Mouse (Mus musculus): ENCODE results near the gene Epb41l4b. TPM values are rescaled to one million over a fixed set of nuclear protein-coding genes. Genes with fewer than 3 reads are reported as not detected.
A peak's percentile ranks its signal among the peaks of the same experiment; 100 is the strongest.

Epb41l4b gene
- polyA plus RNA-seq, 1 experiment from 2014 or later = 3.1 TPM

DNA sequence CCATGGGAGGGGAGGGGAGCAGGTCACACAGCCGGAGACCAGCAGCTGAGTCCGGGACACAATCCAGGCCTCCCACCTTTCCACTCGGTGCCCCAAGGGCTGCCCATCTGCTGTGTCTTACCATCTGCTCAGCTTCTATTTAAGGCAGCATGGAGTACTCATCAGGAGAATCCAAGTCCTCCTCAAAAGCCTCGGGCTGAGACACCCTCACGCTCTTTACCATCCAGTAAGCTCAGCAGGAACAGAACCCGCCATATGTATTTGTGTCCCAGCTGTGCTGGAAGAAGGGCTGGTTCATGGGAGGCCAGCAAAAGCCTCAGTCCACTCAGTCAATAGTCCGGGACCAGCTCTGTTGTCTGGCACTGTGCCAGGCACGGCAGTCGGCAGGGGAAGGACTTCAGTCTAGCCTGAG, 97.1 kb downstream of the Epb41l4b start:
- H3K9me3 ChIP-seq (replicated peaks; ENCODE audit: control insufficient read depth, low read length, poor library complexity, severe bottlenecking) = no peaks in the 10 kb centered on the region
- H3K4me3 ChIP-seq (ENCODE audit: low read depth, low read length) = no peak overlapping the region
- H3K4me1 ChIP-seq (ENCODE audit: control insufficient read depth, insufficient read depth, low read length) = no peaks in the 10 kb centered on the region
- 0 out of 2 replicates have a peak, but pooled peaks have one; percentile 36 for ATAC-seq
- H3K27me3 ChIP-seq (ENCODE audit: control insufficient read depth, insufficient read depth, low read depth, low read length) = no peaks in the 10 kb centered on the region
- H3K36me3 ChIP-seq (ENCODE audit: control insufficient read depth, insufficient read depth, low read length) = no peaks in the 10 kb centered on the region
- H3K9ac ChIP-seq (ENCODE audit: low read depth, low read length) = no peak overlapping the region
- H3K27ac ChIP-seq (ENCODE audit: low read length) = no peak overlapping the region
- 52% methylated on average over 9 of the region's 9 CpGs for WGBS
- H3K4me2 ChIP-seq (ENCODE audit: low read length) = no peak overlapping the region

DNA sequence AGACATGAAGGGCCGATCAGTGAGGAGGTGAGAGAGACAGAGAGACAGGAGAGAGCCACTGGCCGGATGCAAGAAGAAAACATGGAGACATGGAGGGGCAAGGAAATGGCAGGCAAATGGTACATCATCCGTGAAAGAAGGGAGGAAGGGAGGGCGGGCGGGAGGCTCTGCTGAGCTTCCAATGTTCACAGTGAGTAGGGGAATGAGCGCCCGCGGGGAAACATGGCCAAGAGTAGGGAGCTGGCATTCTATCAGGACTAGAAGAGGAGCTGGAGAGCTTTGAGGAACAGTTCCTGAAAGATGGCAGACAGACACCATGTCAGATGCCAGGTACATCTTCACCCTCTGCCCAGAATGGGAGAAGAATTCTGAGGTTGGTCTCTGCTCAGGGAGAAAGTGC, 99.6 kb downstream of the Epb41l4b start:
- 94% methylated on average over 8 of the region's 8 CpGs for WGBS
- Histone ChIP-seq H3K4me2 (ENCODE audit: low read length) (no peak overlapping the region), H3K27me3 (ENCODE audit: control insufficient read depth, insufficient read depth, low read depth, low read length) (no peaks in the 10 kb centered on the region)

DNA sequence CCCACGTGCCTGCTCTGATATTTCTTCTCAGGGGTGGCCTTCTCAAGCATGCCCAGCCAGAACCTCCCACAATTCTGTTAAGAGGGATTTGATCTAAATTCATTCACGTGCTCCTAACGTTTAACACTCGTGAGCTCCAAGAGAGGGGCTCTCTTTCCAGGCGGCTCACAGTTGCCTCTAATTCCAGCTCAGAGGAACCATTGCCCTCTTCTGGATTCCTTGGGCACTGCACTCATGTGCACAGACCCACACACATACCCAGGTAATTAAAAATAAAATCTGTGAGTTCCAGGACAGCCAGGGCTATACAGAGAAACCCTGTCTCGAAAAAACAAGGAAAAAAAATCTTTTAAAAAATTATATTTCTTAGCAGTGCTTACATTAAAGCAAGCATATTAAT, 101.6 kb downstream of the Epb41l4b start:
- Histone ChIP-seq H3K9ac (ENCODE audit: low read depth, low read length) (no peak overlapping the region), H3K9me3 (replicated peaks; ENCODE audit: control insufficient read depth, low read length, poor library complexity, severe bottlenecking) (no peaks in the 10 kb centered on the region), H3K27ac (ENCODE audit: low read length) (no peak overlapping the region), H3K36me3 (ENCODE audit: control insufficient read depth, insufficient read depth, low read length) (no peaks in the 10 kb centered on the region), H3K27me3 (ENCODE audit: control insufficient read depth, insufficient read depth, low read depth, low read length) (no peaks in the 10 kb centered on the region), H3K4me3 (ENCODE audit: low read depth, low read length) (no peak overlapping the region), H3K4me2 (ENCODE audit: low read length) (no peak overlapping the region), H3K4me1 (ENCODE audit: control insufficient read depth, insufficient read depth, low read length) (peaks cover 11% of the 10 kb centered on the region)
- 95% methylated on average over 6 of the region's 6 CpGs for WGBS
- ATAC-seq = no peak

More for the DNA sequence above, 99.6 kb downstream of the Epb41l4b start:
- Histone ChIP-seq H3K27ac (ENCODE audit: low read length) (no peak overlapping the region), H3K4me1 (ENCODE audit: control insufficient read depth, insufficient read depth, low read length) (peaks cover 11% of the 10 kb centered on the region), H3K4me3 (ENCODE audit: low read depth, low read length) (no peak overlapping the region), H3K9ac (ENCODE audit: low read depth, low read length) (no peak overlapping the region), H3K36me3 (ENCODE audit: control insufficient read depth, insufficient read depth, low read length) (no peaks in the 10 kb centered on the region), H3K9me3 (replicated peaks; ENCODE audit: control insufficient read depth, low read length, poor library complexity, severe bottlenecking) (no peaks in the 10 kb centered on the region)
- ATAC-seq = no peak

DNA sequence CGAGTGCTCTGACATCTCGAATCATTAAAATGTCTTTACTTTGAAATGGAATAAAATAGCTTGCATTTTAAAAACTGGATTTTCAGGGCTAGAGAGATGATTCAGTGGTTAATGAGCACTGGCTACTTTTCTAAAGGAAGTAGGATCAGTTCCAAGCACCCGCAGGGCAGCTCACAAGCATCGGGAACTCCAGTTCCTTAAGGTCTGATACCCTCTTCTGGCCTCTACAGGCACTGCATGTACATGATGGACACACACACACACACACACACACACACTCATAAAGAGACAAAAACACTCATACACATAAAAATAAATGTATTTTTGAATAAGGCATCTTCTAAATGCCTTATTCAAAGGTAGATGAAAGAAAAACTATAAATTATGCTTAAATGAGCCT, 102.0 kb downstream of the Epb41l4b start:
- H3K36me3 ChIP-seq (ENCODE audit: control insufficient read depth, insufficient read depth, low read length) = no peaks in the 10 kb centered on the region
- ATAC-seq = no peak
- no peaks in the 10 kb centered on the region for H3K9me3 ChIP-seq (replicated peaks; ENCODE audit: control insufficient read depth, low read length, poor library complexity, severe bottlenecking)
- H3K27ac ChIP-seq (ENCODE audit: low read length) = no peak overlapping the region
- no peak overlapping the region for H3K4me2 ChIP-seq (ENCODE audit: low read length)
- H3K27me3 ChIP-seq (ENCODE audit: control insufficient read depth, insufficient read depth, low read depth, low read length) = no peaks in the 10 kb centered on the region
- no peak overlapping the region for H3K4me3 ChIP-seq (ENCODE audit: low read depth, low read length)
- no peak overlapping the region for H3K9ac ChIP-seq (ENCODE audit: low read depth, low read length)
- WGBS = 88% methylated on average over 4 of the region's 4 CpGs
- peaks cover 11% of the 10 kb centered on the region for H3K4me1 ChIP-seq (ENCODE audit: control insufficient read depth, insufficient read depth, low read length)

DNA sequence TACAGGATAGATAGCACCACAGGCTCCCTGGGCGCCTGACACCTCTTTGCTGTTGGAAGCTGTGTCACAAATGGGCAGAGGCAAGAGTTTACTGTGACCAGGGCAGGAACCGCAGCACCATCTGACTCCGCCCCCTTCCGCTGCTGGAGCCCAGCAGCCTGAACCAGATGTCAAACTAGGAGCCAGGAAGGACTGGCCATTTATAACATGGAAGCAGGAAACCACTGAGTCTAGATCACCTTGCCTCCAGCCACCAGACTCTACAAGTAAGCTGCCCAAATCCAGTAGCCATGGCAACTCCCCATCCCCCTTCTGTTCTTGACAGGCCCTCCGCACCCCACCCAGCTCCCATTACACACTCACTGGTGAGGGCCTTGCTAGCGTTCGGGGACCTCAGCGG, 102.8 kb downstream of the Epb41l4b start:
- WGBS = 75% methylated on average over 8 of the region's 8 CpGs

DNA sequence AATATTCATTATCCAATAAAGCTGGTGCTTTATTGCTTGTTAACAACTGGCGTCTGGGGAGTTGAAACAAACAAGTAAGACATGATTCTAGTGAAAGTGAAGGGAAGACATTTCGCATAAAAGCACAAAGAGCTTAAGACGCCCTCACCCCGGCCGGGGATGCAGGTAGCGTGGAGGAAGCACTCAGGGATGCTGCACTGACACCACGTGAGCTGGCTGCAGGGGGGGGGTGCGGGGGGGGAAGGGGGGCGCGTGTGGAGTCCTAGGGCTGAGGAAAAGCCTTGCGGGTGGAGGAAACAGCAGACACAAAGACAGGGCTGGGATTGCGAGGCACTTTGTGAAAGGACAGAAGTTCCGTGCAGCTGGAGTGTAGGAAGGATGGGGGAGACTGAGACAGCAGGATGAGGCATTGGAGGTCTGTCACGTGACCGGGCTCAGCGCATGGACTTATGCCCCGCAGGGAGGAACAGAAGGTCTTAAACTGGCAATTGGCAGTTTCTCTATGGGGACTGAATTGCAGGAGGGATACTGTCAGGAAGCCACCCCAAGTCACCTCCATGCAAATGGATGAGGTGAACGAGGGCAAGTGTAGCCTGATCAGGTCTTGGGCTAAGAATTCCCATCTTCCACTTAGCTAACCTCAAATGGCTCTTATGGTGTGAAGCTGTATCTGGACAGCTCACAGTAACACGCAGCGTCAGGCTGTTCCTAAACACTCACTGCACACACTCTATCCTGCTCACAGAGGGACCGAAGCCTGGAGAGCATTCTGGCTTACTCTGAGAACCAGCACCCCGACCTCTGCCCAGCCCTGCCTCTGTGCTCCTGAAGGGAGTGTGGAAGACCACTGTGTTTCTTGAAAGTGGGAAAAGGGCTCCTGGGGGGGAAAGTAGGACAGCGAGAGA, 103.9 kb downstream of the Epb41l4b start:
- peaks cover 11% of the 10 kb centered on the region for H3K4me1 ChIP-seq (ENCODE audit: control insufficient read depth, insufficient read depth, low read length)
- H3K9ac ChIP-seq (ENCODE audit: low read depth, low read length) = peak overlapping the region; percentile 47
- no peaks in the 10 kb centered on the region for H3K36me3 ChIP-seq (ENCODE audit: control insufficient read depth, insufficient read depth, low read length)
- 8% methylated on average over 23 of the region's 23 CpGs for WGBS
- peak overlapping the region; percentile 66 for H3K4me2 ChIP-seq (ENCODE audit: low read length)
- peak overlapping the region; percentile 27 for H3K4me3 ChIP-seq (ENCODE audit: low read depth, low read length)
- no peaks in the 10 kb centered on the region for H3K9me3 ChIP-seq (replicated peaks; ENCODE audit: control insufficient read depth, low read length, poor library complexity, severe bottlenecking)
- H3K27me3 ChIP-seq (ENCODE audit: control insufficient read depth, insufficient read depth, low read depth, low read length) = no peaks in the 10 kb centered on the region
- ATAC-seq = peak; percentile 81
- peak overlapping the region; percentile 68 for H3K27ac ChIP-seq (ENCODE audit: low read length)

More for the DNA sequence above, 102.8 kb downstream of the Epb41l4b start:
- Histone ChIP-seq H3K9me3 (replicated peaks; ENCODE audit: control insufficient read depth, low read length, poor library complexity, severe bottlenecking) (no peaks in the 10 kb centered on the region), H3K4me3 (ENCODE audit: low read depth, low read length) (no peak overlapping the region), H3K36me3 (ENCODE audit: control insufficient read depth, insufficient read depth, low read length) (no peaks in the 10 kb centered on the region), H3K9ac (ENCODE audit: low read depth, low read length) (no peak overlapping the region), H3K27ac (ENCODE audit: low read length) (no peak overlapping the region), H3K4me1 (ENCODE audit: control insufficient read depth, insufficient read depth, low read length) (peaks cover 11% of the 10 kb centered on the region), H3K4me2 (ENCODE audit: low read length) (no peak overlapping the region), H3K27me3 (ENCODE audit: control insufficient read depth, insufficient read depth, low read depth, low read length) (no peaks in the 10 kb centered on the region)
- no peak for ATAC-seq

DNA sequence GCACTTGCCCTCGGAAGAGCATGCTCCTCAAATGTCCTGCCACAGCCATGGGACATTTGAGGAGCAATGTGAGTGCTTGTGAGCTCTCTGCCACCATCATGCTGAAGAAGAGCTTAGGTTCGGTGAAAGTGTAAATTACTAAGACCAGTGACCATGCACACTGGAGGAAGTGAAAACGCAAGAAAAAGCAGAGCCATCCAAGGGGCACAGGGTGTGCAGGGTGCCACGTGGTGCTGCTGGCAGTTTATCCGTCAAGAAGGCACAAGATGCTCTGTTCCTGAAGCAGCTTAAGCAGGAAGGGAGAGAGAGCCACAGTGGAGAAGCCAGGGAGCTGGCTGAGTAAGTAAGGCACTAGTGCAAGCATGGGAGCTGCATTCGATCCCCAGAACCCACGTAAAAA, 105.7 kb downstream of the Epb41l4b start:
- no peaks in the 10 kb centered on the region for H3K36me3 ChIP-seq (ENCODE audit: control insufficient read depth, insufficient read depth, low read length)
- no peak overlapping the region for H3K27ac ChIP-seq (ENCODE audit: low read length)
- no peak overlapping the region for H3K4me3 ChIP-seq (ENCODE audit: low read depth, low read length)
- H3K4me2 ChIP-seq (ENCODE audit: low read length) = no peak overlapping the region
- H3K9me3 ChIP-seq (replicated peaks; ENCODE audit: control insufficient read depth, low read length, poor library complexity, severe bottlenecking) = no peaks in the 10 kb centered on the region
- H3K4me1 ChIP-seq (ENCODE audit: control insufficient read depth, insufficient read depth, low read length) = peaks cover 11% of the 10 kb centered on the region
- 79% methylated on average over 7 of the region's 7 CpGs for WGBS
- no peaks in the 10 kb centered on the region for H3K27me3 ChIP-seq (ENCODE audit: control insufficient read depth, insufficient read depth, low read depth, low read length)
- ATAC-seq = no peak
- H3K9ac ChIP-seq (ENCODE audit: low read depth, low read length) = no peak overlapping the region

DNA sequence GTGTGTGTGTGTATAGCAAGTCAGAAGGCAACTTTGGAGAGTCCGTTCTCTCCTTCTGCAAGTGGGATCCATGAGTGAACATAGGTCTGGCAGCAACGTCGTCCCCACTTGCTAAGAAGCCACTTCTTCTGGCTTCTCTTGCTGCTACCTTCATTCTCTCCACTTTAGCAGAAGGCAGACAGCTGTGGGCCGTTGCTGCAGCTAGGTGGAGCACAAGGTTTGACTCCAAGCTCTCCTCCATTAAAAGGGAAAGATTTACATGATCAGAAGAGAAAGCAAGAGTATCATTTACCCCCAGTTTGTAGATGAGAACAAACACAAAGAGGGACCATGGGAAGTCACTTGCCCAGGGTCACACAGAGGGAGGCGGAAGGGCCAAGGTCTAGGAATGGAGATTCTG, 109.1 kb downstream of the Epb41l4b start:
- Histone ChIP-seq H3K9ac (ENCODE audit: low read depth, low read length) (no peak overlapping the region), H3K4me1 (ENCODE audit: control insufficient read depth, insufficient read depth, low read length) (peaks cover 4% of the 10 kb centered on the region), H3K27me3 (ENCODE audit: control insufficient read depth, insufficient read depth, low read depth, low read length) (no peaks in the 10 kb centered on the region), H3K4me3 (ENCODE audit: low read depth, low read length) (no peak overlapping the region), H3K9me3 (replicated peaks; ENCODE audit: control insufficient read depth, low read length, poor library complexity, severe bottlenecking) (no peaks in the 10 kb centered on the region), H3K27ac (ENCODE audit: low read length) (no peak overlapping the region), H3K4me2 (ENCODE audit: low read length) (no peak overlapping the region), H3K36me3 (ENCODE audit: control insufficient read depth, insufficient read depth, low read length) (no peaks in the 10 kb centered on the region)
- 79% methylated on average over 5 of the region's 5 CpGs for WGBS
- no peak for ATAC-seq

DNA sequence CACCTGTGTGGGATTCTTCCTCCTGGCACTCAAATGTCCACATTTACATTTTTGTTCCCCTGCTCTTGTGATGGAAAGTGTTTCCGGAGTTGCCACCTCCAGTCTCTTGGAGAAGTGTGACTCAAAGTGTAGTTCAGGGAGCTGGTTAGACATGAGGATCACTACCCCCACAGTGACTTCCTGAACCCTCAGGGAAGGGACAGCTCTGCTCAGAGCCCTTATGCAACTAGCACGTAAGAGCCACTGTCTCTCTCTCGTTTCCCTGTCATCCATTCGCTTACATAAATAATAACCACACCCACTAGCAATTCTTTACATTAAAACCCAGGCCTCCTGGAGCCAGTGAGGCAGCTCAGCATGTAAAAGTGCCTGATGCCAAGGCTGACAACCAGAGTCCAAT, 111.8 kb downstream of the Epb41l4b start:
- Histone ChIP-seq H3K36me3 (ENCODE audit: control insufficient read depth, insufficient read depth, low read length) (no peaks in the 10 kb centered on the region), H3K9ac (ENCODE audit: low read depth, low read length) (no peak overlapping the region), H3K4me3 (ENCODE audit: low read depth, low read length) (no peak overlapping the region), H3K4me2 (ENCODE audit: low read length) (no peak overlapping the region), H3K27ac (ENCODE audit: low read length) (no peak overlapping the region), H3K27me3 (ENCODE audit: control insufficient read depth, insufficient read depth, low read depth, low read length) (no peaks in the 10 kb centered on the region), H3K9me3 (replicated peaks; ENCODE audit: control insufficient read depth, low read length, poor library complexity, severe bottlenecking) (no peaks in the 10 kb centered on the region), H3K4me1 (ENCODE audit: control insufficient read depth, insufficient read depth, low read length) (no peaks in the 10 kb centered on the region)
- WGBS = 82% methylated on average over 4 of the region's 4 CpGs
- ATAC-seq = no peak
